Mouse (Mus musculus) stomach, embryonic 16.5 days (tissue): Measurements from ENCODE around the gene Defb18. TPM values are rescaled to one million over a fixed set of nuclear protein-coding genes. Genes with fewer than 3 reads are reported as not detected.
"Not testable (repeated sequence)": the region's sequence is repeated elsewhere in the genome, so short reads cannot be mapped to it uniquely, and the experiment has no call there.

Experiments used
- ATAC-seq: fragments of 200-750 bp; cut with Nextera tagmentation; 2 replicates; pipeline ENCODE4 v1.8.0; 2017; ENCODE audit warnings: moderate number of reproducible peaks, moderate TSS enrichment; ENCODE audit not compliant: insufficient read depth, low FRiP score
- H3K27ac ChIP-seq: fragments of 300-500 bp; sonication (generic); 2 replicates; pipeline ENCODE4 v1.5.1; 2014; ENCODE audit warnings: low read length
- H3K27me3 ChIP-seq: fragments of 300-500 bp; sonication (generic); 2 replicates; pipeline ENCODE4 v1.6.1; 2014; ENCODE audit warnings: low read length, control low read depth, mixed read lengths; ENCODE audit not compliant: control insufficient read depth, insufficient read depth
- H3K36me3 ChIP-seq: fragments of 300-500 bp; sonication (generic); 2 replicates; pipeline ENCODE4 v1.6.1; 2014; ENCODE audit warnings: low read length; ENCODE audit not compliant: control insufficient read depth, insufficient read depth
- H3K4me1 ChIP-seq: fragments of 300-500 bp; sonication (generic); 2 replicates; pipeline ENCODE4 v1.6.1; 2014; ENCODE audit warnings: low read length, control low read depth, mixed read lengths; ENCODE audit not compliant: control insufficient read depth, insufficient read depth
- H3K4me2 ChIP-seq: fragments of 300-500 bp; sonication (generic); 2 replicates; pipeline ENCODE4 v1.6.1; 2014; ENCODE audit warnings: low read depth, low read length, mixed read lengths
- H3K4me3 ChIP-seq: fragments of 300-500 bp; sonication (generic); replicated peaks from 2 replicates; pipeline ENCODE4 v1.5.1; 2014; ENCODE audit warnings: mild to moderate bottlenecking, low read length
- H3K9ac ChIP-seq: fragments of 300-500 bp; sonication (generic); 2 replicates; pipeline ENCODE4 v1.6.1; 2014; ENCODE audit warnings: low read length
- H3K9me3 ChIP-seq: fragments of 300-500 bp; sonication (generic); replicated peaks from 2 replicates; pipeline ENCODE4 v1.6.1; 2016; ENCODE audit warnings: low read length, control low read depth; ENCODE audit not compliant: control insufficient read depth
- WGBS: fragments of 180-500 bp; shearing (Covaris S2); extraction: QIAGEN DNeasy Blood & Tissue Kit; methylation state at CpG from one replicate; pipeline ENCODE4 v1.1.7; 2014; 5-methylcytosine and 5-hydroxymethylcytosine counted together
- polyA plus RNA-seq: library from polyadenylated mRNA; unstranded; fragments of >200 nt; fragmentation: Nextera tagmentation; extraction: Ambion mirVana; gene quantifications from 2 replicates; pipeline ENCODE4 v1.2.1, GENCODE M21; 2015

Gene Defb18
- polyA plus RNA-seq: not detected in 2 replicates

DNA sequence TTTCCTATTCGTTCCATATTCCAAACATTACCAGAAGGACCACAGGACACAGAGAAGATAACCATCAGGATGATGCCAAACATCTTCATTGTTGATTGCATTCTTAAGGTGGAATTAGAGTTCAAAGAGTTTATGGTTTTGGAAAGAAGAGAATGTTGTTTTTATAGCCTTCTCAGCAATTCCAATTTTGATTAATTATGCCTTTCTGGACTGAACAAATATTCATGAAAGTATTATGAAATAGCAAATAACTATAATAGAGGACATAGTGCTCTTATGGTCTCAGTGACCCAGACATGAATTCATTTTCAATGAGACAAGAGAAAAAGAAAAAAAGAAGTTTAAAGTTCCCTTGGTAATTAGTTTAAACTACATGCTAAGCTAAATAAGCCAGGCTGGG, at the start of gene Defb18:
Gene Defb18 (minus strand): TSS at position 101 of the 400 bp plus-strand sequence.
- H3K9ac ChIP-seq: no peak within 1 kb of the TSS
- no peaks in the 10 kb centered on the region for H3K9me3 ChIP-seq
- WGBS: 64% methylated on average over 1 of the region's 1 CpGs
- H3K27ac ChIP-seq: no peak within 1 kb of the TSS
- no peak for ATAC-seq
- H3K36me3 ChIP-seq: no peaks in the 10 kb centered on the region
- H3K4me3 ChIP-seq: no peak within 1 kb of the TSS
- no peaks in the 10 kb centered on the region for H3K27me3 ChIP-seq
- H3K4me1 ChIP-seq: no peaks in the 10 kb centered on the region
- no peak within 1 kb of the TSS for H3K4me2 ChIP-seq

DNA sequence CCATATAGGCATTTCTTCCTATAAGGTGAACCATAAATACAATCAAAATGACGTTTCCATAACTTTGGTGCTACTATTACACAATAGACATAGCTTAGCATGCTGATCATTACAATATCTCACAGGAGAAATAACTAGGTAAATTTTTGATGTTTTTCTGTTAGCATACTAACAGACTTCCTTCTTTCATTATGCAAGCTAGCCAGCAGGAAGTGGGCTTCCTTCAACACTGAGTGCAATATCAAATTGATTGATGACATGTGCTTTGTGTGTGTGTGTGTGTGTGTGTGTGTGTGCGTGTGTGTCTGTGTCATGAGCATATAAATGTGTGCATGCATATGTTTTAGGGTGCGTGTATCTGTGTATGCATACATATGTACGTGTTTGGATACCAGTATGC, 33.9 kb upstream of the Defb18 start:
- 78% methylated on average over 4 of the region's 4 CpGs for WGBS

DNA sequence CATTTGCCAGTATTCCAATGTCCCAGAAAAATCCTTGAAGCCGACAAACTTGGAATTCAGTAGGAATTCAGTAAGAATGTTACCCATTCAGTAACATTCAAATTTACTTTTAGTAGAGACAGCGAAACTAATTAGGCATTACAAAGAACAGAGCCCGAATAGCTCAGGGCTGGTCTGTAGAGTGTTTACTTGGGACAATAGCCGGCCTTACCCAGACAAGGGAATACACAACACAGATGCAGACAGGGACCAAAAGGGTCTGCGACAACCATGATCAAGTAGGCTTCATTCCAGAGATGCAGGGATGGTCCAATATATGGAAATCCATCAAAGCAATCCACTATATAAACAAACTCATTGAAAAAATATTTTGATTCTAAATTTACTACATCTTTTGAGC, 31.6 kb upstream of the Defb18 start:
- no peaks in the 10 kb centered on the region for H3K36me3 ChIP-seq
- no peak overlapping the region for H3K4me2 ChIP-seq
- H3K9ac ChIP-seq: no peak overlapping the region
- H3K27me3 ChIP-seq: no peaks in the 10 kb centered on the region
- WGBS: 71% methylated on average over 5 of the region's 5 CpGs
- H3K4me3 ChIP-seq: no peak overlapping the region
- no peaks in the 10 kb centered on the region for H3K4me1 ChIP-seq
- H3K9me3 ChIP-seq: no peaks in the 10 kb centered on the region
- H3K27ac ChIP-seq: no peak overlapping the region
- ATAC-seq: no peak

More for the DNA sequence above, 33.9 kb upstream of the Defb18 start:
- ATAC-seq: no peak
- no peak overlapping the region for H3K9ac ChIP-seq
- no peaks in the 10 kb centered on the region for H3K4me1 ChIP-seq
- H3K4me3 ChIP-seq: no peak overlapping the region
- H3K27me3 ChIP-seq: no peaks in the 10 kb centered on the region
- H3K4me2 ChIP-seq: no peak overlapping the region
- no peak overlapping the region for H3K27ac ChIP-seq
- no peaks in the 10 kb centered on the region for H3K36me3 ChIP-seq
- H3K9me3 ChIP-seq: no peaks in the 10 kb centered on the region

DNA sequence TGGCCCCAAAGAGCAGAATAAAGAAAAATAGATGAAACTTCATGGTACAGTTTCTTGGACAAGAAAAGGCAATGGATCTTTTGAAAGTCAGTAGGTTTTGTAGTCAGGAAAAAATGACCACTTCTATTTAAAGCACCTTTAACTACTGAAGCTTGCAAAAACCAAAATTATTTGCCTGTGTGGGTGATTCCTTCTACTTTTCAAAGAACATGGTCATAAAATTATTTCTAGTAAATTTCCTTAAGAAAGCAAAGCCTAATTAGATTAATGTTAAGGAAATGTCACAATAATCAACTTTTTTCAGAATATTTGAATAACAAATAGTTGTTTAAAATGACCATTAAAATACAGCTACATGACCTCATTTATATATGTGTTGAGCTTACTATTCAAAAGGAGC, 27.8 kb upstream of the Defb18 start, which contains the start of gene Defb41:
Gene Defb41 (minus strand): TSS at position 101 of the 400 bp plus-strand sequence.
- Histone ChIP-seq H3K4me3 (no peak within 1 kb of the TSS), H3K27ac (no peak within 1 kb of the TSS), H3K4me1 (no peaks in the 10 kb centered on the region), H3K9me3 (no peaks in the 10 kb centered on the region), H3K27me3 (no peaks in the 10 kb centered on the region), H3K36me3 (no peaks in the 10 kb centered on the region), H3K4me2 (no peak within 1 kb of the TSS), H3K9ac (no peak within 1 kb of the TSS)
- ATAC-seq: no peak

DNA sequence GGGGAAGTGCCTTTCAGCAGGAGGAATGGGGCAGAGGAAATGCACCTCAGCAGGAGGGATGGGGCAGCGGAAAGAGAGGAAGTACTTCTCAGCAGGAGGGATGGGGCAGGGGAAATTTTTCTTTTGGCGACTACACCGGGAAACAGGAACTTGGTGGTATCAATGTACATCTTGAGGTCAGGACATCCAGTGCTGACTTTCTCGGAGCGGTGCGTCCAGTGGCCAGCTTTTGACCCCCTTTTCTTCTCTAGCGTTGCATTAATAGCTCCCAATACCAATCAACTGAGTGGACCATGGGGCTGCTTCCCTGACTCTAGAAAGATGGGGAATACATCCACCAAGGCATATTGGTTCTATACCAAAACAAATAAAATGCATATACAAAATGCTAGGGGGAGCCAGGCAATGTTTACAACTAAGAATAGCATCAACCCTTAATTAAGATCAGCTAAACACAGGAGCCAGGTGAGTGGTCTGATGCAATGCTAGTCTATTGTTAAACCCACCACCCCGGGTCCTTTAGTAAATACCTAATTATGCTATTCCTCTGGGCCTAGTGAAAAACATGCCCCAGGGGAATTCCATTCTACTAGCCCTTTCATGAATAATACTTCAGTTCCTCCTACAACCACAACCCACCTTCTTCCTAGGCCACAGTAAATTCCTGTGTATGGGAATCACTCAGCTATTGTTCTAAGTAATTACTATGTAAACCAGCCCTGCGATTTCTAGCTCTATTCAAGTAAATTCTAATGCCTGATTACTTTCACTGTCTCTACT, 8.7 kb upstream of the Defb18 start:
- H3K4me2 ChIP-seq, ATAC-seq, H3K9ac ChIP-seq, H3K9me3 ChIP-seq, H3K36me3 ChIP-seq, H3K27me3 ChIP-seq, H3K27ac ChIP-seq, H3K4me1 ChIP-seq, H3K4me3 ChIP-seq: not testable (repeated sequence)
- WGBS: 89% methylated on average over 9 of the region's 9 CpGs

DNA sequence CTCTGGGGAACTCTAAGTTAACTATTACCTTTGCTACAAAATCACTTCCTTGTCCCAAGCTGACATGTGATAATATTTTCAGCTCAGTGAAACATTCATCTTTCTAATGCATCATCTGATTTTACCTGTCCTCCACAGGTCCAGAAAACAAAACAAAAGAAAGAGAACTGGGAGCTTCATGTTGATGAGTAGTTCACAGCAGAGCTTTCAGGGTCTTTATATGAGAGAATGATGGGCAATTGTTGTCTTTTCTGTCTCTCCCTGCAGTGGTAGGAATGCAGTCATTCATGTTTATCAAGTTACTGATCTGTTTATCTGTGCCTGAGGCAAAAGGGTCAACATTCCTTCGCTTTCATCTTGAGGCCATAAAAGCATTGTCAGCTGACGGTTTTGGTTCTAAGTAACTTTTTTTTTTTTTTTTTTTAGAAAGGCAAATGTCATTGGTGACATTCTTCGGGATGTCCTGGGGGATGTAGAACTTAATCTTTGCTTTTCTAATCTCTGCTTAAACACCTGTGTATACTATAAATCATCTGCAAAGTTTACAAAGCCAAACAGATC, 13.8 kb downstream of the Defb18 start:
- no peak for ATAC-seq
- 8% methylated on average over 3 of the region's 3 CpGs for WGBS
- Histone ChIP-seq H3K9ac (no peak overlapping the region), H3K4me3 (no peak overlapping the region), H3K4me2 (no peak overlapping the region), H3K4me1 (no peaks in the 10 kb centered on the region), H3K9me3 (no peaks in the 10 kb centered on the region), H3K36me3 (no peaks in the 10 kb centered on the region), H3K27ac (no peak overlapping the region), H3K27me3 (no peaks in the 10 kb centered on the region)

DNA sequence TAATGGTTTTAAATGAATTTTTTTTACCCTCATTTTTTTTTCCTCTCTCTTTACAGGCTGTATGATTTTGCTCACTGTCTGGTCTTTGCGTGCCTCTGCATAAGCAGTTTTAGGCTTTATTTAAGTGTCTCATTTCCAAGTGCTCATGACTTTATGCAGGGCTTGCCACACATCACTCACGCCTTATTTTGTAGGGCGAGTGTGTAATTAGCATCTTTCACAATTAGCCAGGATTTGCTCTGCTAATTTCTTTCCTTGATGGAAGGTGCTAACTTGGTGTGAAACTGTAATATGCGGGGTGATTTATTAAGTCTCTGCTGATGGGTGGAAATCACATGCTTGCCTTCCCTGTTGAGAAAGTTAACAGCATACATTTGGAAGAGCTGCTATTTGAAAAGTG, 45.5 kb downstream of the Defb18 start:
- Histone ChIP-seq H3K4me2 (no peak overlapping the region), H3K4me3 (no peak overlapping the region), H3K36me3 (no peaks in the 10 kb centered on the region), H3K9ac (no peak overlapping the region), H3K27me3 (no peaks in the 10 kb centered on the region), H3K4me1 (no peaks in the 10 kb centered on the region), H3K9me3 (no peaks in the 10 kb centered on the region), H3K27ac (no peak overlapping the region)
- WGBS: 40% methylated on average over 4 of the region's 4 CpGs
- ATAC-seq: no peak

DNA sequence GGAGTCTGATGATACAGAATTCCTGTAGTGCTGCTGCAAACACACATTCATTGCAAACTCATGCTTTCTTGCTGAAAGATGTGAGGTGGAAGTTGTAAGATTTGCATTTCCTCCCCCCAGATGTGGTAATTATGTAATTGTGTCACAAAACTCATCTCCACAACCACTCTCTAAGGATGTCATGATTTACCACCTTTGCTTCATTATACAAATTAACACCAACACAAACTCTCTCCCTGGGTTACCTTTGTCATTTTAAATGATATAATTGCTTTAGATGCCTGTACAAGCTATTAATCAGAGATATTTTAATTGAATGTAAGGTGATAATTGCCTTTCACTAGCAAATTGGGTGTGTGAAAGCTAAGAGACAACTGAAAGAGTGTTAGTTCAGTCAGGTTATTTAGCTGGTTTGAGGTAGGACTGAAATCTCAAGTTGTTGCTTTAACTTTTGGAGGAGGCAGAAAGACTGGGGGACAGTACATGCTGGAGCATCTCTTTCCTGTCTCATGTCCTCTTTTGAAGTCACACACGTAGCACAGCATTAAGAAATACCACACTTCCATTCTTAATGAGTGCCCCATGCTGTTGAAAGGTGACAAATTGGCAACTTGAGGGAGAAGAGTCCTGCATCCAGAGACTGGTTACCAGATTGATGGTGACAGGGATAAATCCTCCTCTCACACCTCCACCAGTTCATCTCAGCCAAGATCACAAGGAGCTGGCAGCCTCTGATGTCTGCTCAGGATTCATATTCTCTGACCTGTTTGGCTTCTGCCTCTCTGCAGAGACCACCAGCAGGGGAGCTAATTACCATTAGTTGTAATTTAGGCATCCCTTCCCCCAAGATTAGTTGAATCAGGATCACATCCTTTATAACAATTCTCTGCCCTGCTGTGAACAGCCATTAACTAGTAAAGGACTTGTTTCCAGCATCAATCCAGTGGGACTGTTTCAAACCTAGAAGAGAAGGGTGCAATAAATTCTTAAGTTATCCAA, 46.2 kb downstream of the Defb18 start:
- 21% methylated on average over 1 of the region's 1 CpGs for WGBS
- Histone ChIP-seq H3K4me1 (no peaks in the 10 kb centered on the region), H3K4me3 (no peak overlapping the region), H3K27ac (no peak overlapping the region), H3K27me3 (no peaks in the 10 kb centered on the region), H3K36me3 (no peaks in the 10 kb centered on the region), H3K9me3 (no peaks in the 10 kb centered on the region), H3K4me2 (no peak overlapping the region), H3K9ac (no peak overlapping the region)
- ATAC-seq: no peak
